Mouse (Mus musculus) adrenal gland, adult (tissue): ENCODE results near the gene Rbm45.

Experiments used
- DNase-seq, 2 experiments: peaks; one replicate each; pipeline ENCODE4 v3.0.0; 2022 to 2023; ENCODE audit warnings: low spot score in 1 of 2; ENCODE audit not compliant: inconsistent age in 2 of 2

Gene Rbm45

GRCm38 (mm10) chr2:76378646-76379045 lies 8.9 kb downstream of the Rbm45 start:
- no peak for DNase-seq

- no peak for DNase-seq
Measured at GRCm38 (mm10) chr2:76386531-76386930, 16.7 kb downstream of the Rbm45 start.

- no peak for DNase-seq
Measured at GRCm38 (mm10) chr2:76400178-76400577, 30.4 kb downstream of the Rbm45 start.

- DNase-seq, result no peak
Measured at GRCm38 (mm10) chr2:76405596-76406150, 35.9 kb downstream of the Rbm45 start.

GRCm38 (mm10) chr2:76406151-76406936 lies 36.6 kb downstream of the Rbm45 start, which contains the start of gene Osbpl6:
Osbpl6 (plus strand) TSS chr2:76406508.
- DNase-seq, result peak; percentile 86 to 95

GRCm38 (mm10) chr2:76406937-76407441 lies 37.2 kb downstream of the Rbm45 start:
- peak; percentile 77 to 90 for DNase-seq

GRCm38 (mm10) chr2:76409526-76409925 lies 39.7 kb downstream of the Rbm45 start:
- DNase-seq, result no peak

GRCm38 (mm10) chr2:76409986-76410385 lies 40.2 kb downstream of the Rbm45 start:
- peak in 1 of 2 experiments; percentile 49 for DNase-seq

- no peak for DNase-seq
Measured at GRCm38 (mm10) chr2:76412924-76413323, 43.1 kb downstream of the Rbm45 start.

GRCm38 (mm10) chr2:76417446-76418141 lies 47.8 kb downstream of the Rbm45 start:
- DNase-seq, result no peak

GRCm38 (mm10) chr2:76418142-76418518 lies 48.3 kb downstream of the Rbm45 start:
- no peak for DNase-seq

- no peak for DNase-seq
Measured at GRCm38 (mm10) chr2:76421411-76421924, 51.7 kb downstream of the Rbm45 start.

GRCm38 (mm10) chr2:76426816-76427215 lies 57.0 kb downstream of the Rbm45 start:
- no peak for DNase-seq

GRCm38 (mm10) chr2:76429318-76429717 lies 59.5 kb downstream of the Rbm45 start:
- DNase-seq, result no peak

GRCm38 (mm10) chr2:76429855-76430254 lies 60.1 kb downstream of the Rbm45 start:
- DNase-seq, result no peak

GRCm38 (mm10) chr2:76430539-76430938 lies 60.8 kb downstream of the Rbm45 start:
- DNase-seq, result no peak
